Mouse (Mus musculus) bone marrow macrophage, adult 2 months (primary cell): ENCODE measurements around the gene Gm12800.

Source experiments
- CTCF ChIP-seq: IDR thresholded peaks from 2 replicates; pipeline ENCODE4 v1.5.1; 2012; ENCODE audit warnings: low read depth, mild to moderate bottlenecking, low read length, moderate library complexity
- POLR2A ChIP-seq: IDR thresholded peaks from 2 replicates; pipeline ENCODE4 v1.6.1; 2012; ENCODE audit warnings: mild to moderate bottlenecking, low read depth, low read length, borderline replicate concordance

GRCm38 (mm10) chr4:101883641-101884040 is 25.3 kb upstream of the Gm12800 start:
- no peak for TF ChIP-seq POLR2A
- no peak for TF ChIP-seq CTCF
